Mouse (Mus musculus): Measurements from ENCODE around the gene Trpm3. TPM values are rescaled to one million over a fixed set of nuclear protein-coding genes. Genes with fewer than 3 reads are reported as not detected.

The Trpm3 gene
- 1.8 TPM for polyA plus RNA-seq (2014; fragmentation: Illumina TruSeq; extraction: RNeasy Lipid Tissue Mini Kit (QIAGEN cat#74804))

GRCm38 (mm10) chr19:22138590-22139421 lies at the start of gene Trpm3:
TSS of gene Trpm3 (plus strand) at chr19:22139046.

